Mouse (Mus musculus) bone marrow macrophage, adult 2 months (primary cell): ENCODE measurements around the gene Trim41.

Experiments
- CTCF ChIP-seq: IDR thresholded peaks from 2 replicates; pipeline ENCODE4 v1.5.1; 2012; ENCODE audit warnings: low read depth, mild to moderate bottlenecking, low read length, moderate library complexity
- POLR2A ChIP-seq: IDR thresholded peaks from 2 replicates; pipeline ENCODE4 v1.6.1; 2012; ENCODE audit warnings: mild to moderate bottlenecking, low read depth, low read length, borderline replicate concordance

DNA sequence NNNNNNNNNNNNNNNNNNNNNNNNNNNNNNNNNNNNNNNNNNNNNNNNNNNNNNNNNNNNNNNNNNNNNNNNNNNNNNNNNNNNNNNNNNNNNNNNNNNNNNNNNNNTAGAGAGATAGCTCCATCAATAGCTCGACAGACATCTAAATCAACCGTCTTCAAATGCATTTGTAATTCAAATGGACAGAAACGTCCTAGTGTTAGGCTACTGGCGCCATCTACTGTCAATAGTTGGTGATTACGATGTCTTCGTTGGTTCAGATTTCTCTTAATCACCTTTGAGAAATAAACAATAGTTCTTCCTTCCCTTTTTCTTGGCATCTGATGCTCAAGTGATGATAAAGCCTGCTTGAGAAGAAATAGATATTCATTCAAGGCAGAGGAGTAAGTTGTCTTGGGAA, 41.9 kb upstream of the Trim41 start:
- TF ChIP-seq CTCF (no peak), POLR2A (no peak)
